Mouse (Mus musculus): ENCODE results near the gene Olfr938. TPM values are rescaled to one million over a fixed set of nuclear protein-coding genes. Genes with fewer than 3 reads are reported as not detected.

Gene Olfr938
- total RNA-seq (2021) = not detected
- long read RNA-seq, experiment 1 = 0 reads
- long read RNA-seq, experiment 2 = 0 reads

DNA sequence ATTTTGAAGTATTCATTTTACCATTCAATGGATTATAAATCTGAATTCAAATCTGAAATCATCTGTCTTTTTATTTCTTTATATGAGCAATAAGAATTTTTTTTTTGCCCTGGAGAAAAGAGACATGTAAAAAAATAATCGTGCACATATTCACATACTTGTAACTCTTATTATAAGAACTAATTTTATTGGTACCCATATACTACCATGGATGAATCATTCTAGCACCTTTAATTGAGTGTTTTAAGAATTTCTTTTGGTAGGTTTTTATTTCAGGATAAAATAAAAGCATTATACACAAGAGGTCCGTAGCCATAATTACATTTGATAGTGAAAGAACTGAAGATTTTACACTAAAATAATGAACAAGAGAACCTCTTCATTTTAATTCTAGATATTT lies at the start of gene Olfr938:
Olfr938 (minus strand) TSS at position 101 of the 400 bp plus-strand sequence.
- DNase-seq (ENCODE audit: low spot score in 2 of 2) = no peak

DNA sequence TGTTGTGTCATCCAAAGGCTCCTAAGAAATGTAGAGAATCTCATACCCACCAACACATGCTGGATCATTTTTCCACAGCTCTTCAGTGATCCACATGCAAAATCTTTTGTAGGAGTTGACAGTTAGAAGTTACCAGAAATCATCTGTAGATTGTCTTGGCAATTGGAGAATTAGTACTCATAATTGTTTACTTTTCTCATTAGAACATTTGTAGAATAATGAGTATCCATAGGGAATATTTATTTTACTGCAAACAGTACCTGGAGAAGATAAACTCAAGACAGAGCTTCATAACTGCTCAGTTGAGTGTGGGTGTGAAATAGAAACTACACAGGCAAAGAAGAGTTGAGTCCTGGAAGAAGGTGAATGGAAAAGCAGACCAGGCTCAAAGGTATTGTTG lies 49.1 kb upstream of the Olfr938 start, which contains the start of gene Olfr27:
Olfr27 (plus strand) TSS at position 301 of the 400 bp plus-strand sequence.
- DNase-seq (ENCODE audit: low spot score in 2 of 2) = no peak

DNA sequence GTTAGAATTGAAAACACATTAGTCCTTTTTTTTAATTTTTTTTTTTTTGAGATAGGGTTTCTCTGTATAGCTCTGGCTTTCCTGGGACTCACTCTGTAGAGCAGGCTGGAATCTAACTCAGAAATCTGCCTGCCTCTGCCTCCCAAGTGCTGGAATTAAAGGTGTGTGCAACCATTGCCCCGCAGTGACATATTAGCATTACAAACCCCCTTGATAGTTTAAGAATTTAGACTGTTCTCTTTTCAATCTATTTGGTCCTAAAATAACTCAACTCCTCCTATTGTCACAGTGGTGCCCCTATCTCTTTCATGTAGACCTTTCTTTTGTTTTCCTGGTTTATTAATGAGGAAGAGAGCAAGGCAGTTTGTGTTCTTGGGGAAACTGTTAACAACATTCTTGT lies 48.6 kb upstream of the Olfr938 start:
- no peak for DNase-seq (ENCODE audit: low spot score in 2 of 2)

DNA sequence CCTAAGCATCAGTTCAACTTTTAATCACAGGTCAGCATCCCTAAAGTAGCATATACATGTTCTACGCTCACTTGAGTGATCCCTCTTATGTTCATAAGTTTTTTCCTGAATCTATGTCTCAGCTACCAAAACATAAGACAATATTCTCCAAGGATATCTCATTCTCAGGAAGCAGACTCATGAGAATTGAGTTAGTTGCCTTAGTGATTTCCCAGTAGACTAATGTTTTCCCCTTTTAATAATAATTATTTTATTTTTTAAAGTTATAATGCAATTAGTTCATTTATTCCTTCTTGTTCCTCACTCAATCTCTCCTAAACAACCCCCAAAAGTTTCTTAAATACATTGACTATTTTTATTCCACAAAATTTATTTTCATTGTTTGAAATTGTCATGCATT lies 13.8 kb downstream of the Olfr938 start, which contains the start of gene Olfr937:
Olfr937 (minus strand) TSS at position 101 of the 400 bp plus-strand sequence.
- no peak for DNase-seq (ENCODE audit: low spot score in 2 of 2)

Small RNA genes within 50 kb of the gene (microRNA-seq; reads per million reads assigned to microRNA genes)
- gene Gm25032 (ENCODE audit: borderline number of aligned reads in 2 of 2) = 0 reads per million in 2 experiments
- gene Gm25529 (ENCODE audit: borderline number of aligned reads in 2 of 2) = 0 reads per million in 2 experiments

Other genes with a start within 250 kb of the Olfr938 start
- not detected for gene Olfr924, start 234.4 kb downstream of the Olfr938 start, total RNA-seq (2021)
- gene Olfr26, start 223.8 kb downstream of the Olfr938 start, total RNA-seq (2021) = not detected
- gene Olfr926, start 201.8 kb downstream of the Olfr938 start, total RNA-seq (2021) = not detected
- gene Olfr930, start 149.1 kb downstream of the Olfr938 start, total RNA-seq (2021) = not detected
- gene Olfr933, start 106.6 kb downstream of the Olfr938 start, total RNA-seq (2021) = not detected
- not detected for gene Olfr934, start 90.6 kb downstream of the Olfr938 start, total RNA-seq (2021)
- not detected for gene Olfr935, start 79.2 kb downstream of the Olfr938 start, total RNA-seq (2021)
- not detected for gene Olfr146, start 55.5 kb downstream of the Olfr938 start, total RNA-seq (2021)
- gene Olfr937, start 13.9 kb downstream of the Olfr938 start, total RNA-seq (2021) = not detected
- not detected for gene Olfr27, start 49.2 kb upstream of the Olfr938 start, total RNA-seq (2021)
- gene Olfr943, start 87.4 kb upstream of the Olfr938 start, total RNA-seq (2021) = not detected
- gene Olfr944, start 123.0 kb upstream of the Olfr938 start, total RNA-seq (2021) = not detected
- gene Olfr1537, start 171.1 kb upstream of the Olfr938 start, total RNA-seq (2021) = not detected
- gene Olfr945, start 197.9 kb upstream of the Olfr938 start, total RNA-seq (2021) = not detected
- not detected for gene Olfr948, start 247.2 kb upstream of the Olfr938 start, total RNA-seq (2021)